Mouse (Mus musculus) liver, embryonic 14.5 days (tissue): ENCODE data around the gene Cnksr3. TPM values are rescaled to one million over a fixed set of nuclear protein-coding genes. Genes with fewer than 3 reads are reported as not detected.
A peak's percentile ranks its signal among the peaks of the same experiment; 100 is the strongest.

Experiments used
- ATAC-seq: fragments of 200-750 bp; cut with Nextera tagmentation; 2 replicates; pipeline ENCODE4 v1.8.0; 2017; ENCODE audit warnings: moderate number of reproducible peaks, mild to moderate bottlenecking, moderate library complexity; ENCODE audit not compliant: insufficient read depth
- DNase-seq, 3 experiments: peaks; one replicate each; pipeline ENCODE4 v3.0.0-alpha.2; 2012 to 2013; ENCODE audit warnings: low read depth in 3 of 3, low spot score in 3 of 3
- H3K27ac ChIP-seq: fragments of 300-500 bp; sonication (generic); 2 replicates; pipeline ENCODE4 v1.5.1; 2014; ENCODE audit warnings: moderate library complexity, mild to moderate bottlenecking, control low read depth, inconsistent platforms
- H3K27me3 ChIP-seq: fragments of 300-500 bp; sonication (generic); 2 replicates; pipeline ENCODE4 v1.6.1; 2014; ENCODE audit warnings: mild to moderate bottlenecking, low read length, moderate library complexity; ENCODE audit not compliant: control insufficient read depth, insufficient read depth
- H3K36me3 ChIP-seq: fragments of 300-500 bp; sonication (generic); replicated peaks from 2 replicates; pipeline ENCODE4 v1.6.1; 2014; ENCODE audit warnings: low read depth; ENCODE audit not compliant: control insufficient read depth, insufficient read depth
- H3K4me1 ChIP-seq, 2 experiments: fragments of 200-500 bp in 1 of 2; fragments of 300-500 bp in 1 of 2; sonication (generic) in 1 of 2; replicated peaks; 2 replicates each; pipeline ENCODE4 v1.6.1; 2012 to 2014; ENCODE audit warnings: antibody characterized with exemption in 1 of 2, inconsistent platforms in 1 of 2, low read length in 1 of 2; ENCODE audit not compliant: control insufficient read depth in 2 of 2, insufficient read depth in 2 of 2
- H3K4me2 ChIP-seq: fragments of 300-500 bp; sonication (generic); 2 replicates; pipeline ENCODE4 v1.6.1; 2014; ENCODE audit warnings: low read depth, mild to moderate bottlenecking, control low read depth, moderate library complexity
- H3K4me3 ChIP-seq, 2 experiments: fragments of 200-500 bp in 1 of 2; fragments of 300-500 bp in 1 of 2; sonication (generic) in 1 of 2; 2 replicates each; pipeline ENCODE4 v1.5.1; 2012 to 2014; ENCODE audit warnings: low read depth in 2 of 2, low read length in 2 of 2, mild to moderate bottlenecking in 2 of 2, control low read depth in 1 of 2, inconsistent platforms in 1 of 2, moderate library complexity in 1 of 2; ENCODE audit not compliant: insufficient read depth in 1 of 2
- H3K9ac ChIP-seq: fragments of 300-500 bp; sonication (generic); replicated peaks from 2 replicates; pipeline ENCODE4 v1.6.1; 2014; ENCODE audit warnings: mild to moderate bottlenecking, control low read depth, moderate library complexity
- H3K9me3 ChIP-seq: fragments of 300-500 bp; sonication (generic); 2 replicates; pipeline ENCODE4 v1.6.1; 2016; ENCODE audit warnings: low read length, mixed read lengths; ENCODE audit not compliant: control insufficient read depth
- CTCF ChIP-seq: IDR thresholded peaks from 2 replicates; pipeline ENCODE4 v1.5.1; 2016; ENCODE audit warnings: antibody characterized with exemption, low read depth, control low read depth
- EP300 ChIP-seq: IDR thresholded peaks from 2 replicates; pipeline ENCODE4 v1.6.1; 2016; ENCODE audit warnings: antibody characterized with exemption, low read depth
- WGBS: fragments of 180-500 bp; shearing (Covaris S2); extraction: QIAGEN DNeasy Blood & Tissue Kit; methylation state at CpG from one replicate; pipeline ENCODE4 v1.1.7; 2014; ENCODE audit not compliant: insufficient replicate concordance; 5-methylcytosine and 5-hydroxymethylcytosine counted together
- polyA plus RNA-seq, 2 experiments: library from polyadenylated mRNA; depleted of rRNA in 1 of 2; stranded (reverse) in 1 of 2; unstranded in 1 of 2; fragments of >200 nt; fragmentation: Nextera tagmentation in 1 of 2; extraction: Ambion mirVana in 1 of 2; gene quantifications; 2 replicates each; pipeline versions ENCODE4 v1.2.1 to v1.2.3; 2012 to 2014

Gene Cnksr3
- polyA plus RNA-seq, 2 experiments = 2.3 to 2.8 TPM

DNA sequence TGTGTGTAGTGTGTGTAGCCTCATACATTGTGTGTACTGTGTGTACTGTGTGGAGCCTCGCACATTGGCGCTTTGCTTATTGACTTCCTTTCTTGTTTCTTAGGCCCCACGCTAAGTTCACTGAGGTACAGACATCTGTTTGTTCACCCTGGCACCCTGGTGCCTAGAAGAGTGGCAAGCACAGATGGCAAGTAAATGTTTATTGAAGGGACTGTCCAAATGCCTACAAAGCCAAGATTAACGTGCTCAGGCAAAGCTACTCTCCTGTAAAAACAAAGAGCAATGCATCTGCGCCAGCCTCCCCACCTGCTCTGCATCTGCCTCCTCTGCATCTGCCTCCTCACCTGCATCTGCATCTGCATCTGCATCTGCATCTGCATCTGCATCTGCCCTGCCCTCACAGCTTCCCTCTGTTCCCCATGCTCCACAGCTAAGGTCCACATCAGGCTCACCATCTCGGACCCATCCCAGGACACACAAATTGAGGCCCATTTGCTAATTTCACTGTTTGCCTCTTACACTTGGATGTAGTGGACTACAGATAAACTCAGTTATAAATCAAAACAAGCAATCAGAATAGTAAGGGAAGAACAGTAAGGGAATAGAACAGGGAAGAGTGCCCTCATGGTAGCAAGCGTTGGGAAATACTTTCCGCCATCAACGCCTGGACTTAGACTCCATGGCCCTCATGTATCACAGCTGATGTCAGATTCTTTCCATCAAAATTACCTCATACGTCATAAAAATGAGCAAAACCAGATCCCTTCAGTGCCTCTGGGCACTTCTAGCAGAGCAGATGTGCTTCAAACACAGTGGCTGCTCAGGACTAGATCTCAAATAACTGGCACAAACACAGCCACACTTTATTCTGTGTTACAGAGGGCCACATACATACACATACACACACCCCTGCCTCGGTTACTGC is 62.1 kb downstream of the Cnksr3 start:
- Histone ChIP-seq H3K4me3 (no peak overlapping the region), H3K4me2 (no peak overlapping the region), H3K27me3 (no peaks in the 10 kb centered on the region), H3K27ac (no peak overlapping the region), H3K9ac (no peak overlapping the region), H3K36me3 (no peaks in the 10 kb centered on the region), H3K9me3 (no peaks in the 10 kb centered on the region), H3K4me1 (peaks cover 0 to 2% of the 10 kb centered on the region in 2 experiments; a peak in 1 of 4 replicates)
- no peak for TF ChIP-seq EP300
- TF ChIP-seq CTCF = no peak
- WGBS = 73% methylated on average over 11 of the region's 11 CpGs
- no peak for DNase-seq
- no peak for ATAC-seq

GRCm38 (mm10) chr10:7145614-7146013 is 66.4 kb downstream of the Cnksr3 start:
- H3K4me2 ChIP-seq = no peak overlapping the region
- H3K9me3 ChIP-seq = no peaks in the 10 kb centered on the region
- no peak overlapping the region for H3K27ac ChIP-seq
- 56% methylated on average over 5 of the region's 5 CpGs for WGBS
- TF ChIP-seq CTCF (no peak), EP300 (no peak)
- no peak overlapping the region for H3K4me3 ChIP-seq
- ATAC-seq (no peak), DNase-seq (no peak)
- H3K36me3 ChIP-seq = no peaks in the 10 kb centered on the region; the same call in 1 of the 2 replicates
- no peaks in the 10 kb centered on the region for H3K4me1 ChIP-seq
- H3K9ac ChIP-seq = no peak overlapping the region
- no peaks in the 10 kb centered on the region for H3K27me3 ChIP-seq

GRCm38 (mm10) chr10:7144081-7144783 is 67.8 kb downstream of the Cnksr3 start:
- Histone ChIP-seq H3K27me3 (no peaks in the 10 kb centered on the region), H3K4me3 (no peak overlapping the region), H3K4me1 (0 out of 4 replicates have a peak, but pooled peaks cover 0 to 2% of the 10 kb centered on the region in 2 experiments), H3K36me3 (no peaks in the 10 kb centered on the region; the same call in 1 of the 2 replicates), H3K9me3 (no peaks in the 10 kb centered on the region), H3K4me2 (no peak overlapping the region), H3K27ac (no peak overlapping the region), H3K9ac (no peak overlapping the region)
- WGBS = 75% methylated on average over 13 of the region's 13 CpGs
- no peak for TF ChIP-seq EP300
- TF ChIP-seq CTCF = no peak
- no peak for DNase-seq
- ATAC-seq = no peak

- TF ChIP-seq CTCF (no peak), EP300 (no peak)
- no peak overlapping the region for H3K4me2 ChIP-seq
- no peak for DNase-seq
- no peak for ATAC-seq
- 0 out of 4 replicates have a peak, but pooled peaks cover 0 to 2% of the 10 kb centered on the region in 2 experiments for H3K4me1 ChIP-seq
- H3K36me3 ChIP-seq = no peaks in the 10 kb centered on the region; the same call in 1 of the 2 replicates
- no peaks in the 10 kb centered on the region for H3K27me3 ChIP-seq
- H3K9me3 ChIP-seq = no peaks in the 10 kb centered on the region
- no peak overlapping the region for H3K27ac ChIP-seq
- H3K4me3 ChIP-seq = no peak overlapping the region
- WGBS = 63% methylated on average over 8 of the region's 8 CpGs
- H3K9ac ChIP-seq = no peak overlapping the region
Measured at GRCm38 (mm10) chr10:7142287-7142686, 69.8 kb downstream of the Cnksr3 start.

GRCm38 (mm10) chr10:7140282-7140681 is 71.8 kb downstream of the Cnksr3 start:
- 0 out of 4 replicates have a peak, but pooled peaks cover 0 to 2% of the 10 kb centered on the region in 2 experiments for H3K4me1 ChIP-seq
- no peaks in the 10 kb centered on the region for H3K9me3 ChIP-seq
- ATAC-seq = peak; percentile 43; the same call in 1 of the 2 replicates
- H3K4me2 ChIP-seq = no peak overlapping the region
- 45% methylated on average over 6 of the region's 6 CpGs for WGBS
- no peak overlapping the region for H3K9ac ChIP-seq
- no peak overlapping the region for H3K27ac ChIP-seq
- H3K36me3 ChIP-seq = no peaks in the 10 kb centered on the region; the same call in 1 of the 2 replicates
- no peak for DNase-seq
- H3K4me3 ChIP-seq = no peak overlapping the region
- no peaks in the 10 kb centered on the region for H3K27me3 ChIP-seq
- no peak for TF ChIP-seq CTCF
- no peak for TF ChIP-seq EP300
